Mouse (Mus musculus) testis, postnatal 10 days (tissue): ENCODE data around the gene Dnpep.

ENCODE experiments used
- DNase-seq: peaks from one replicate; pipeline ENCODE4 v3.0.0; 2021; ENCODE audit warnings: low spot score

Dnpep gene

DNA sequence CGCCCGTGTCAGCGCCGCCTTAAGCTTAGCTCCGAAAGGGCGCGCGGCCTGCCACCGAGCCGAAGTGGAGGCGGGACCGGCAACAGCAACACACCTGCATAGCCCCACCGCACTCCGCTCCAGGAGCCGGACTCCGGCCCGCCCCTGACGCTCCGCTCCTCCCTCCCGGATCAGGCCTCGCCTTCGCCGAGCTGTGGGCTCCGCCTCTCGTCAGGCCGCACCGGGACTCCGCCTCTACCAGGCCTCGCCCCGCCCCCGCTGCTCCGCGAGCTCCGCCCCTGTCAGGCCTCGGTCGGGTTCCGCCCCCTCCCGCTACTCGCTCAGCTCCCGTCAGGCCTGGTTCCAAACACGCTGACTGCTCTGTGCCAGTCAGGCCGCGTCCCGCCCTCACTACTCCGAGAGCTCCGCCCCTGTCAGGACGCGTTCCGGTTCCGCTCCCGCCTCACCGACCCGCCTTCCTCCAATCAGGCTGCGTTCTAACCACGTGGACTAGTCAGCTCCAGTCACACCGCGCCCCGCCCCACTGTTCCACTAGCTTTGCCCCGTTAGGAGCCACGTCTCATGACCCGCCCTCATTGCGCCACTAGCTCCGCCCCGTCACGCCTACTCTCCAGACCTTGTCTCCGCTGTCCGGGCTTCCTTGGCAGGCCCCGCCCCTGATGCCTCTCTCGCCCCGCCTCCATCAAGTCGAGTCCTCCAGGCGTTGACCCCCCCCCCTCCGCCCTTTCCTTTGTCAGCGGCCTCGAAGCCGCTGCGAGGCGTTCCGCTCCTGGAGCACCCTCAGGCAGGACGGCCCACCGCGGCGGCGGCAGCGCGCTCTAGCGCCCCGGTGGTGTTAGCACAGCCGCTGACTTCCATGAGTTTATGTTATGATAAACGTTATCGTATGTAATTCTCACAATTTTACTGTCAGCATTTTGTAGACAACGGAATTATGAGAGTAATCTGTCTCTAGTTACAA lies at the start of gene Dnpep:
Gene Dnpep, minus strand, starts transcription at position 750 of the 961 bp plus-strand sequence.
- peak; percentile 100 for DNase-seq

DNA sequence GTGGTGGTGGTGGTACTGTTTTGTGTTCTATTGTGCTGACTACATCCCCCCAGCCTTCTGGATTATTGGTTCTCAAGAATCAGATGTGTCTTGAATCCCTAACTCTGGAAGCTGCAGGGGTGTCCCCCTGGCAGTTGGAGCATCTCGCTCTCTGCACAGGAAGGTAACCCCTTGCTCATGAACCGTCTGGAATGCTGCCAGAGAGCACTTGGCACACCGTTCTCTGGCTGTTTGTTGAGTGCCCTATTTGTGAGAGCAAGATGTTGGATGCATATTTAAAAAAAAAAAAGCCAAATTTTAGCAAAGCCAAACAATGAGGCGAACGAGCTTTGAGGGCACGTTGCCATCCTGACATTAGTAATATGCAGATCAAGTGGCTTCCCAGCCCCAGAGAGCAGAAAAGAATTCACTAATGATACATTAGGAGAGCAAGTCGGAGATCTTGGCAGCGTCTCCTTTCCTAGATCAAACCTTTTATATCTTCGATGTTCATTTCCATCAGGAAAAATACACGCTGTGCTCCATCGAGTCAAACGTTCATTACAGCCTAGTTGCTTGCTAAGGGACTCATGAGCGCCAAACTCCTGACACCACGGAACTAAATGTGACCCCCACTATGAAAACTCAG lies 47.8 kb upstream of the Dnpep start:
- DNase-seq: peak; percentile 50

DNA sequence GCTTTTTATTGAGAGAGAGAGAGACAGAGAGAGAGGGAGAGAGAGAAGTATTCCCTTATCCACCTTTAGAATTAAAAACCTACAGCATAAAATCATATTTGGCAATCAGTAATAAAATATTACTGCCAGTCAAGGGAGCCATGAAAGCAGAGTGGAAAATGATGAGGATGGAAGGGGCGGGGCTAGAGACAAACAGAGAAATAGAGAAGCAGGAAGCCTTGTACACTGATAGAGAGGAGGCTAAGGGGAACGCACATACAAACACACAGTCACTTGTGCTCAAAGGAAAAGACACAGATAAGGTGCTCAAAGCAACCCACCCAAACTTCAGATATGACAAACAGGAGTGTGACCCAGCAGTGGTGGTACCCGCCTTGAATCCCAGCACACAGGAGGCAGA lies 46.1 kb upstream of the Dnpep start:
- no peak for DNase-seq

DNA sequence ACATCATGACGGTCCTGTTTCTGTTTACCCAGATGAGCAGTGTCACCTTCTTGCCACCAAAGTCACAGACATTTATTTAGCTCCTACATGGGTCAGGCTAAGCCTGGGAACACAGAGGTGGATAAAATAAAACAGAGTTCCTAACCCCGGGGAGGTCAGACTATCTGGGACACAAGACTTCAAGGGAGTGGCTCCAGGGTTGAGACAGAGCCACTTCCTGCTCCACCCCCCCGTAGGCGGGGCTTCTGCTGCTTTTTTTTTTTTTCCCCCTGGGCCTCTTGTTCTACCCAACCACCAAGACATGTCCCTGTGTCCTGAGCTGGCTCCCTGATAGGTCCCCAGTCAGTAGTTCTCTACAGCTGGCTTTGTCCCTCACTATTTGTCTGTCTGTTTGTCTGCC lies 44.0 kb upstream of the Dnpep start:
- DNase-seq: no peak

DNA sequence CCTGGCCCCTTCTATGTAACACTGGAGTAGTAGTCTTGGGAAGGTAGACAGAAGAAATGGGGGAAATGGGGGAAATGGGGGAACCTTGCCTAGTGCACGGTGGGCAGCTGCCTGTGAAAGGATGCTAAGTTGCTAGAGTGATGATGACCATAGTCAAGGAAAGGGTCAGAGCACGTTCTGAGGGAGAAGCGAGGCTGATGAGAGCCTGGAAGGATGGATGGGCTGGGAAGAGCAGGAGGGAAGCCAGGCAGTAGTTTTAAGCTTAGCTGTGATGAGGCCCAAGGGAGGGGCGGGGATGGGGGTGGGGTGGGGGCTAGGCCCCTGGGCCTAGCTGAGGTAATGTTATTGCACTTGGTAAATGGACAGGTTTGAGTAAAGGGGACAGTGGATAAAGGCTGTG lies 43.3 kb upstream of the Dnpep start:
- no peak for DNase-seq

DNA sequence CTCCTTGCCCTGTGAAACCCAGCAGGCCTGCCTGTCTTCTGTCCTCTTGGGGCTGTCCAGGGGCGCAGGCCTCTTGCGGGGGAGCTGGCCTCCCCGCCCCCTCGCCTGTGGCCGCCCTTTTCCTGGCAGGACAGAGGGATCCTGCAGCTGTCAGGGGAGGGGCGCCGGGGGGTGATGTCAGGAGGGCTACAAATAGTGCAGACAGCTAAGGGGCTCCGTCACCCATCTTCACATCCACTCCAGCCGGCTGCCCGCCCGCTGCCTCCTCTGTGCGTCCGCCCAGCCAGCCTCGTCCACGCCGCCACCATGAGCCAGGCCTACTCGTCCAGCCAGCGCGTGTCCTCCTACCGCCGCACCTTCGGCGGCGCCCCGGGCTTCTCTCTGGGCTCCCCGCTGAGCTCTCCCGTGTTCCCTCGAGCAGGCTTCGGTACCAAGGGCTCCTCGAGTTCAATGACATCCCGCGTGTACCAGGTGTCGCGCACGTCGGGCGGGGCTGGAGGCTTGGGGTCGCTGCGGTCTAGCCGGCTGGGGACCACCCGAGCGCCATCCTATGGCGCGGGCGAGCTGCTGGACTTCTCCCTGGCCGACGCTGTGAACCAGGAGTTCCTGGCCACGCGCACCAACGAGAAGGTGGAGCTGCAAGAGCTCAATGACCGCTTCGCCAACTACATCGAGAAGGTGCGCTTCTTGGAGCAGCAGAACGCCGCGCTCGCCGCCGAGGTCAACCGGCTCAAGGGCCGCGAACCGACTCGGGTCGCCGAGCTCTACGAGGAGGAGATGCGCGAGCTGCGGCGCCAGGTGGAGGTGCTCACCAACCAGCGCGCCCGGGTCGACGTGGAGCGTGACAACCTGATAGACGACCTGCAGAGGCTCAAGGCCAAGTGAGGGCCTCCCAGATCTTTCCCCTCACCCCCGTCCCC lies 42.6 kb upstream of the Dnpep start, which contains the start of gene Des:
Gene Des, plus strand, starts transcription at position 218 of the 920 bp plus-strand sequence.
- DNase-seq: peak; percentile 81

DNA sequence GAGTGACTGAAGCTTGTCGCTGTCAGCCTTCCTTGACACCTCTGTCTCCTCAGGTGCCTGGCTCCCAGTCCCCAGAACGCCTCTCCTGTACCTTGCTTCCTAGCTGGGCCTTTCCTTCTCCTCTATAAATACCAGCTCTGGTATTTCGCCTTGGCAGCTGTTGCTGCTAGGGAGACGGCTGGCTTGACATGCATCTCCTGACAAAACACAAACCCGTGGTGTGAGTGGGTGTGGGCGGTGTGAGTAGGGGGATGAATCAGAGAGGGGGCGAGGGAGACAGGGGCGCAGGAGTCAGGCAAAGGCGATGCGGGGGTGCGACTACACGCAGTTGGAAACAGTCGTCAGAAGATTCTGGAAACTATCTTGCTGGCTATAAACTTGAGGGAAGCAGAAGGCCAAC lies 41.6 kb upstream of the Dnpep start:
- DNase-seq: peak; percentile 46

DNA sequence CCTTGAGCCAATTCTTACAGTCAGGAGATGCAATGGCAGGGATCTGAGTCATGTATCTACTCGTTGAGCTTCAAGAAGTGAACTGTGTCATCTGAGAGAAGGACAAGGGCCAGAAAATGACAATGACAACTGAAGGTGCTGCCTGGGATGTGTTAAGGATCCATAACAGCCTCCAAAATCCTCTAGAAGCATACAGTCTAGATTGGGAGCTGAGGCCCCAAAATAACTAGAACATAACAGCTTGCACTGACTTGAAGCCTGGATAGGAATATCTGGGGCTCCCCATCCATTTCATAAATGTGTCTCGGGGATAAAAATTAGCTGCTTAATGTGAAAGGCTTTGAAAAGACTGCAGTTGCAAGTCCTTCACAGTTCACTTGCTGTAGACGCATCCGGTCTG lies 40.2 kb upstream of the Dnpep start:
- no peak for DNase-seq

DNA sequence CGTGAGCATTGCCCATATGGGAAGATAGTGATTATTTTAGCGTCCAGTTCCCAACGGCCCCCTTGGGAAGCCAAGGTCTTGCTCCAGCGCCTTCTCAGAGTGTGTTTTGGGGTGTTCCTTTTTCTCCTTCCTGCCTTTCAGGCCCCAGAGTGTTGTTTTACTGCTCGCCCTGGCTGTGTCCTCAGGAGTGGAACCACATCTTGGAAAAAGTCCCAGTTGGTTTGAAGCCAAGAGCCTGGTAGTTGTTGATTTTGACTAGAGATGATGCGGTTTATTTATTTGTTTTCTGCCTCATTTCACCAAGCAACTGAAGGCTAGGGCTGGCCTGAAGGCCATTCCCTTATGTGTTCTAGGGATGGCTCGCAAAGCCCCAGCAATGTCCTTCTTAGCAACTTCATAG lies 39.5 kb upstream of the Dnpep start:
- peak; percentile 61 for DNase-seq

DNA sequence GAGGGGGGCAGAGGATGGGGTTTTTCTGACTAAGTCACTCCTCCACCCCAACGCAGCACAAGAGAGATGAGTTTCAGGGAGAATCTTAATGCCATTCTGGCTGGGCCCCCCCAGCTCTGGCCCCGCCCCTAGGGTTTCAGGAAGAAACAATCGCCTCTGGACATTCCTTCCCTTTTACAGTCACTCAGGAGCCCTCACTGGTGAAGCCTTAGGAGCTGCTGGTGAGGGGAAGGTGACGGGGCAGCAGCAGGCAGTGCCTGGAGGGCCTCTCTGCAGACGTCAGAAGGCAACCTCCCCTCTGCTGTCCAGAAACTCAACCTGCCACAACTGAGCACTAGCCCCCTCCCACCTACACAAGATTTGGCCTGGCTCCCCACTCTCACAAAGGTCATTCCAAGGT lies 31.5 kb upstream of the Dnpep start:
- DNase-seq: no peak

DNA sequence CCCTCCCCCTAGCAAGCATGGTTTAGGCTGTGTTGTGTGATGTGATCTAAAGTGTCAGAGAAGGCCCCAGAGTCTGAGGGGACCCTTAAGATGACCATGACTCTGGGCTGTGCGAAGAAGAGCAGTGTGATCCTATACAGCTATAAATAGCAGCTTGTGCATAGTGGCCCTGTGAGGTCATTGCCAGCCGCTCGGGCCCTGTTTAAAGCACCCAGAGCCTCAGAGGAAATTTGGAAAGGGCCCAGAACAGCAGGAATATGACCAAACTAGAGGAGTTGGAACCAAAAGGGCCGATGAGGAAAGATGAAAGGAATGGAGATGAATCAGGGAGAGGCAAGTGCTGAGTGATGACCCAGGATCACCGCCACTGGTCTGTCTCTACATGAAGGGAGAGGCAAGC lies 29.5 kb upstream of the Dnpep start:
- DNase-seq: no peak

DNA sequence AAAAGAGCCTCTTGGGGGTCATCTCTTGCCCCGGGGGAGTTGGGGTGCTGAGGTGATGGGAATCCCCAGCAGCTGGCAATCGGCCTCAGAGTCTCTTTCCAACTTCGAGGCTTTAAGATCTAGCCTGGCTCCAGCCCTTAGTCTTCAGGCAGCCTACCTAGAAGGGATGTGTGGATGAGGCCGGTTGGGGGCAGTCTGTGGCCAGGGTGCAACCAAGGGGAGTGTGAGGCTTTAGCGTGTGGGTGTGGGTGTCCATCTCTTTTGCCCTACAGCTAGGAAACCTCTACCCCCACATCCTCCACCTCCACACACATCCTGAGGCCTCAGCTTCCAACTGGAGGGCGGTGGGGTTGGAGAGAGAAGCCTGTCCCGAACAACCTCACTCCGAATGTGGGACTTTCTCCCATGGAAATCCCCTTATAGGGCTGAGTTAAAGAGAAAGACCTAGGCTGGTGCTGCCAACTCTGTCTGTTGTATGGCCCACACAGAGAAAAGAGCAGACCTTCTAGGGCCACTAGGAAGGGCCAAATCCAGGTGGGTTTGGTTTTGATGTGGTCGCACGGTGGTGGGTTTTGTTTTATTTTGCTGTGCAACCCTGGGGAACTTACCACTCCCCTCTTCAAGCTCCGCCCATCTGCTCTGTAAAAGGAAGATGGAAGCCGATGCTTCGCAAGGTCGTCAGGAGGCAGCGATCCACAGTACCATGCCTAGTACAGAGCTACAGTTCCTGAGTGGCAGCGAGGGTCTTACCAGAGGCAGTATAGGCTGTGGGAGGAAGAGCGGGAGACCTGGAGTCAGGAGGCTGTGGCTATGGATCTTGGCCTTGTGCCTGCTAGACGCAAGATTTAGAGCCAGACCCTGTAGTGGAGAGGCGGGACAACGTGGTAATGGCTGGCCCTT lies 27.5 kb upstream of the Dnpep start:
- peak; percentile 48 for DNase-seq

DNA sequence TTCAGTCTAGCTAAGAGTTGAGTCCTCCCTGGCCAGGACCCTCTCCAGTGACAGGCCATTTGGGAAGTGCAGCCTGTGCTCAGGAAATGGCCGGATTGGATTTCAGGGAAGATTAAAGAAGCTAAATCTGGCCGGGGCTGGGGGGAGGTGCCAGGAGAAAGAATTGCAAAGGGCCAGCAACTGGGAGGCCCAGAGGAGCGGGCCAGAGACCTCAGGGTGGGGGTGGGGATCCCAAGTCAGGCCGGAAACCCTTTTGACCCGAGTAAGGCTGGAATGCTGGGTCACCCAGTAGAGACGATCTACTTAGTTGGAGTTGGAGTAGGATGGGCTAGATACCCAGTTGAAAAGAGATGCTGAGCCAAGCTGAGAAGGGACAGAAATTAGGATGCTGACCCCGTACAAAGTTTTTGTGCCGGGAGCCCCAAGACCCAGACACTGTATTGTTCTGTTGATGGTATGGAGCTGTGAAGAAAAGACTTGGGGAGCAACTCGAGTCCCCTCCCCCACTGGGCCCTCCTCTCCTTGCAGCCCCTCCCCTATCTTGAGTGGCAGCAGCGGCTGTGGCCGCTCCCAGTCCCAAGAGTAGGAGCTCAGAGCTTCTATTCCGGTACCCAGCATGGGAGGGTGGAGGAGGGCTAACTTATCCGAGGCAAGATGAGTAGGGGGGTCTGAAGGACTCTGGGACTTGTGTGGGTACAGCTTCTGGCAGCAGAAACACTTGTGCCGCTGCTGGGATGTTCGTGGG lies 26.7 kb upstream of the Dnpep start:
- peak; percentile 59 for DNase-seq

DNA sequence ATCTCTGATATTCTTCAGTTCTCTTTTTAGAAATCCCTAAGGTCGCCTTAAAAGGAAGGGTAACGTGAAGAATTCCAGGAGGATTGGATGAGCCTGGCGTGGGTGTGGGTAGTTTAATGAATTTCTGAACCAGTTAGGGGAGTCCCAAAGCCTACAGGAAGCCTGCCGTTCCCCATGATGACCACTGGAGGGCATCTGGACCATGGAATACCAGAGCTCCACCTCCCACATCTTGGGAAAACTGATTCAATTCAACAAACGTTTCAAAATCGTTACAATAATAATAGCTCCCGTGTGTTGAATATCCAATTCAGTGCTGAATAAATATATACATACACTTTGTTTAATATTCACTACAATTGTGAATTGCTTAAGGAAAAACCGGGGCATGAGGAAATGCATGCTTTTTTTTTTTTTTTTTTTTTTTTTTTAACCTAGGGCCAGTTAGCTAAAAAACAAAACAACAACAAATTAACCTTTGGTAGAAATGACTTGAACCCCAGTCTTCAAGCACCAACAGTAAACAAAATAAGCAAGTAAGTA lies 25.2 kb upstream of the Dnpep start:
- DNase-seq: peak; percentile 69

DNA sequence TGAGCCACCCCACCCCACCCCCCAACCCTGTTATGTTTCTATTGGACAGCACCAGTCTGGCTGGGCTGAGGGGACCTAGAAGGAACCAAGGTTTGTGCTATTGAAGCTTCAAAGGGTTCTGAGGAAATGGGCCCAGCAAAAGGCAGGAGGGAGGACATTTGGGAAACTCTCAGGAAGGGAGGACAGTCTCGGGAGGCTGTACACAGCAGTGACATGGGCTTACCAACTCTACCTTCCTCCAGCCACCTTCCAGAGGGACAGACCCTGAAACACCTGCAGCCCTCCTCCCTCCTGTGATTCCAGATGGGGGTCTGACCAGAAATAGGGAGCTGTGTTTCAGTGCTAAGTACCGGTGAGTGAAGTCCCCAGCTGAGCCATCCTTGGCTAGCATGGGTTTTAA lies 22.7 kb upstream of the Dnpep start:
- no peak for DNase-seq

DNA sequence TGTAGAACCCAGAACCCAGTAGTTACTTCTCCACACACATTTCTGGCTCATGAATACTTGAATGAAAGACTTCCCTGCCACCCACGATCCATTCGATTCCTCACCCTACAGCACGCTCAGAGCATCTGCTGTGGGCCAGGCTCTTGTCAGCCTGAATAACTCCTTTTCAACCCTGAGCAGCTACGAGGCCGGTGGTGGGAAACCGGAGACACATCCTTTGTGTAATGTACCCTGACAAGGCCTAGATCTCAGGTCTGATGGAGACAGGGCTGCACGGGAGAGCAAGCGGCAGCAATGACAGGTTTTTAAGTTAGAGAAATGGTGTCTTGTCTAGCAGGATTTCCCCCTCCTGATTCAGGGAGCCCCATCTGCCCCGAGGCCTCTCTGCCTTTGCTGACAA lies 21.5 kb upstream of the Dnpep start:
- DNase-seq: no peak

DNA sequence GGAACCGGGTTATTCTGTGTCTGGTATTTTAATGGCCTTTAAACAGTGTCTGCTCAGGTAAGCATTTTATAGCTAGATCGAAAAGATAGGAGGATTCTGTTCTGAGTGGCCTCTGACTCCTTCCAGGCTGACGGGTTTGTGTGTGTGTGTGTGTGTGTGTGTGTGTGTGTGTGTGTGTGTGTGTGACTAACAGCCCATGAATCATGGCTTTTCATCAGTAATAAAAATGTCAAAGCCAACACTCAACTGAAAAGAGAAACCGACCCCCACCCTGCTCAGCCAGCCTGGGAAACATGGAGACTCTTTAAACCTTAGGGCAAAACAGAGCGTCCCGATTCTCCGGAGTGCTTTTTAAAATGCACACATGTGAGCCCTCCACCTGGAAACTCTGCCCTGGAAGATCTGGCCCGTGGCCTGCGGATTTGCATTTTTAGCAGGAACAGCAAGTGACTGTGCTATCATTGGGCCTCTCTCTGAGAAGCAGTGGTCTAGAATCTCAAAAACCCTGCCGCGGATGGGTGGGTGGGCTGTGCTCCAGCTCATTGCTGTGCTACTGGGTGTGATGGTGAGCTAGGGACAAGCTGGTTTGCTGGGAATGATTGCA lies 20.4 kb upstream of the Dnpep start:
- DNase-seq: no peak

DNA sequence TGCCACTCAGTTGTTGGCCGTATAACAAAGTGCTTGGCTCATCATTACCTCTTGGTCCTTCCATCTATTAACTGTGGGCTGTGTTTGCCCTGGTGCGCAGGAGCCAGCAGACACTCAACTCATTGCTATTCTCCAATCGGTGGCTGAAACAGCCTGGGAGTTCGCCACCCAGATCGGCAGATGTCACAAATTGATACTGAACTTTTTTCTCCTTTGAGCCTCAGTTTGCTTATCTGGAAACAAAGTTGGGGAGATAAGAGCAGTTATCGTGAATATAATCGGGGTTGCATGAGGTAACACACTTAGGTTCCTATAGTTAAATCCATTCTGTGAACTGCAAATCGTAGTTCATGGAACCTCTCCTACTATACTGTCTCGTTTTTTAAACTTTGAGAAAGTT lies 19.3 kb upstream of the Dnpep start:
- no peak for DNase-seq

DNA sequence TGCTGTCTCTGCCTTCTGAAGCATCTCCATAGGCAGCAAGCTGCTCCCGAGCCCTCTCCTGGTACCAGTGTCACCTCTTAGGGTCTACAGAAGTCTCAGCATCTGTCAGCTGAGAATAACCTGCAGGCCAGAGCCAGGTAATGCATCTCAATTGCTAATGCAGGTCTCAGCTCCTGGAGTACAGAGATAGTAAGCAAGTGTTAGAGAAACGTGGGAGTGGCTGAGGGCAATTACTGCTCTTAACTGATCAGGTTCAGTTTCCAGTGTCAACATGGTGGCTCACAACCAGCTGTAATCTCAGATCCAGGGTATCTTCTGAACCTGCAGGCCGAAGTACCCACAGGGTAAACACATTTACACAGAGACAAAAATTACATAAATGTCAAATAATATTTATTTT lies 18.7 kb upstream of the Dnpep start:
- DNase-seq: no peak

DNA sequence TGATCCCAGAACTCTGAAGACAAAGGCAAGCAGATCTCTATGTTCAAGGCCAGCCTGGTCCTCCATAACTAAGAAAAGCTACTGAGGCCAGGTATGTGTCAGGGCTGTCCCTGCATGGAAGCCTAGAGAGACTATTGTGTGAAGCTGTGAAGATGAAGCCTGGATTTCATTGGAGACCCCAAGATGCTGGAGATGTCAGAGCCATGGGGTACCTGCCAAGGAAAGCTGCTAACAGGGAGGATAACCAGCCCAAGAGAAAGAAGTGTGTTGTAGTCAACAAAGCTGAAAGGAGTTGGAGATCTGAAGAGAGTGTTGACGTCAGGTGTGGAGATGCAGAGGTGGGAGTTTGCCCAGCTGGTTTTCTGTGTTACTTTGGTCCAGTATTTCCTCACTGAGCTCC lies 13.5 kb upstream of the Dnpep start:
- no peak for DNase-seq
